Mouse (Mus musculus) embryo, embryonic 10.5 days (tissue): Measurements from ENCODE around the gene Tsr2.

Source experiments
- DNase-seq: peaks from one replicate; pipeline ENCODE4 v3.0.0-alpha.2; 2015; ENCODE audit warnings: low spot score

Tsr2 gene

GRCm38 (mm10) chrX:151096171-151097058 is at the start of gene Tsr2:
Tsr2 (minus strand) TSS chrX:151096543.
- DNase-seq, result peak; percentile 84

GRCm38 (mm10) chrX:151132785-151133184 is 36.4 kb upstream of the Tsr2 start:
- DNase-seq, result peak; percentile 58

GRCm38 (mm10) chrX:151130493-151130892 is 34.1 kb upstream of the Tsr2 start:
- peak; percentile 13 for DNase-seq

- no peak for DNase-seq
These were observed 27.6 kb upstream of the Tsr2 start for GRCm38 (mm10) chrX:151123933-151124332.

- DNase-seq, result peak; percentile 24
These were observed 21.1 kb upstream of the Tsr2 start for GRCm38 (mm10) chrX:151117432-151117831.

DNA sequence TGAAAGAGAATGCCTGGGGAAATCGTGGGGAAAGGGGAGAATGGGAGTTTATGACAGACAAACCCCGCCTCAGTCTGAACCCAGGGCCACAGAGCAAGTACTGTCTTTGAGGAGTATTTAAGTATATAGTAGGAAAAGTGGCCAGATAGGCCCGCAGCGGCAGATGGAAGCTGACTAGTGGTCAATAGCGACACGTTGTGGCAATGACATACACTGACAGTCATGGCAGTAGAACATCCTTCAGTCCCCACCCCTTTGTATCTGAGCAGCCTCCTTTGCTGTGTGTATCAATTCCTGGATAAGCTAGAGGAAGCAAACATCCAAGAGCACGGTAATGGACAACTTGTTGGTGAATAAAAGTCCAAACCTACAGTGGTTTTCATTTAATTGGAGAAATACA is 20.5 kb upstream of the Tsr2 start:
- peak; percentile 55 for DNase-seq

- no peak for DNase-seq
These were observed 11.1 kb upstream of the Tsr2 start for GRCm38 (mm10) chrX:151107301-151108067.

DNA sequence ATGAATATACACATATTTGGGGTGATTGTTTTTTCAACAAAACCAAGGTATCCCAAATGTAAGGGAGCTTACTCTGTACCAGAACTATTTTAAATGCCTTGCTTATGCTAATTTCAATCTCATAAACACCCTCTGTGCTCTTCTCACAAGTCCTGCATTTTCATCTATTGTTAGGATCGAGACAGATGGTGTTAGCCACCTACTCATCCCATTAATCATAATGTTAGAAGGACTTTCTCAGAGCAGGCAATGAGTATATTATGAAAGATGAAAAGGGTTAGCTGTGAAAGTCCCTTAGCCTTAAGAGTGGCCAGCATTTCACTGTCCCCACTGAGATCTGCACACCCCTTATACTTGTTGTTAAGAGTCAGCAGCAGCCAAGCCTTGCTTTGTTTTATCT is 8.9 kb downstream of the Tsr2 start:
- DNase-seq, result no peak

GRCm38 (mm10) chrX:151085599-151085998 is 10.7 kb downstream of the Tsr2 start:
- no peak for DNase-seq

DNA sequence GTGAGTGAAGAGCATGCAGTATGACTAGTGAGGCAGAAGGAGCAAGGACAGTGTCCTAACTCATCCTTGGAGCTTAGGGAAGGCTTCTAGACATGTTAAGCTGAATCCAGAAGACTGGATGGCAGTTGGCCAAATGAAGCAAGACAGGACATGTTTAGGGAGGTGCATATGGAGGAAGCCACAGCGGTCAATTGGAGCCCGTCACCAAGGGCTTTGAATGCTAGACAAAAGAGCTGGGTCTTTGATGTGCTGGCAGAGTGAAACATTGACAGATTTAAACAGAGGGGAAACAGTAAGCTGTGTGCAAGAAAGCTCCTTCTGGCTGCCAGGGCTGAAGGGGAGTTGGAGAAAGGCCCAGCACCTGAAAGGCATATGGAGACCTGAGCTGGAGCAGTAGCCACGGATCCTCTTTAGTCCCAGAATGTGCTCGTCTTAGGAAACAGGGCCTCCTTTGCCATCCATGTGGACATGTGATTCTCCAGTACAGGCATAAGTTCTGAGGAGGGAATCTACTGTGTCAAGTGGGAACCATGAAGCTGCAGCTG is 19.3 kb downstream of the Tsr2 start:
- no peak for DNase-seq

GRCm38 (mm10) chrX:151076007-151076406 is 20.3 kb downstream of the Tsr2 start:
- DNase-seq, result no peak

- DNase-seq, result no peak
These were observed 28.5 kb downstream of the Tsr2 start for GRCm38 (mm10) chrX:151067876-151068275.

DNA sequence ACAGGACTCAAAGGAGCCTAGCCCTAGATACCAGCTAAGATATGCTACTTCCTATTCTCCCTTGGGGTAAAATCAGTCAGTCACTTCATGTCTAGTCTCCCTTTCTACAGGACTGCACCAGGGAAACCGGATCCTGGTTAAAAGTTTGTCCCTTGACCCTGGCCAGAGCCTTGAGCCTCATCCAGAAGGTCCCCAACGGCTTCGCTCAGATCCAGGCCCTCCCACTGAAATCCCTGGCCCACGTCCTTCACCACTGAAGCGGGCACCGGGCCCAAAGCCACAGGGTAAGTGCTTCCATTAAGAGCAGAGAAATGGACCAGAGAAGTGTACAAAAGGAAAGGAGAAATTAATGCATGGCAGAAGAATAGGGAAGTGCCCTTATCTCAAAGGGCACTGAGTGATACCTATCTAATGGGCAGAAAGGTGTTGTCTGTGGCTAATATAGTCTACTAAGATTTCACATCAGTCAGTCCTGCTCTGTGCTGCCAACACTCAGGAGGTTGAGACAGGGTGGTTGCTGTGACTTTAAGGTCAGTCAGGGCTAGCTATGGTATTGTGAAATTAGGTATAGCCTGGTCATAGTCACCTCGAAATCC is 30.2 kb downstream of the Tsr2 start:
- DNase-seq, result no peak

GRCm38 (mm10) chrX:151061615-151062299 is 34.6 kb downstream of the Tsr2 start:
- DNase-seq, result no peak

GRCm38 (mm10) chrX:151059346-151059745 is 37.0 kb downstream of the Tsr2 start:
- no peak for DNase-seq

DNA sequence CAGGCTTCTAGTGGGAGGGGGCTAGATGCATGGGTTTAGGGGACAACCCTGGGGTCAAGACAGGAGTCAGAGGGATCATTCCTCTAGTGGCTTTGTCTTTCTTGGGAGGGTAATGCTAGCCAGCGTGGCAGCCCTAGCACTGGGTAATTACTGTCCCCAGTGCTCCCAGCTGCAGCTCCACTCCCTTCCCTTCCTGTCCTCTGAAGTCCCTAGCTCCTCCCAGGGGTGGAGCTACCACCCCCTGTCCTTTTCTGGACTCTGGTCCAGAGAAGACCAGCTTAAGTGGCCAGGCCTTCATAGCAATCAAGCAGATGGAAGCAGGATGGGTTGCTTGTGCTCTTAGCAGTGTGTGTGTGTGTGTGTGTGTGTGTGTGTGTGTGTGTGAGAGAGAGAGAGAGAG is 40.8 kb downstream of the Tsr2 start:
- peak; percentile 37 for DNase-seq

DNA sequence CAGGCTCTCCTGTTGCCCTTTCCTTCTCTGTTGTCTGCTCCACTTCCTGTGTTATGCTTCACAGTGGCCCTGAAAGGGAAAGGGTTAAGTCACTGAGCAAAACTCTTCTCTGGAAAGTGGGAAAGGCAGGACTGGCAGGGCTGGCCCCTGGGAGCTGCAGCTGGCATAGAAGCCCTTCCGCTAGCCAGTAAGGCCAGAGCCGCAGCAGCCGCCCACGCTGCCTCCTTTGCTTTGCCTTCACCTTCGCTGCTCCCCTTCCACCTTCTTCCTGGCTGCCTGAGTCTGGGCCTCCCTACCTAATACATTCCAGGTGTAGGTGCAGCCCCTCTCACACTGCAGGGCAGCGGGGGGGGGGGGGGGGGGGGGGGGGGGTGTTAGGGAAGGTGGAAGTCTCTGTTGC is 41.9 kb downstream of the Tsr2 start:
- DNase-seq, result peak; percentile 18

GRCm38 (mm10) chrX:151050337-151050736 is 46.0 kb downstream of the Tsr2 start:
- DNase-seq, result no peak

- DNase-seq, result peak; percentile 9
These were observed 46.6 kb downstream of the Tsr2 start for GRCm38 (mm10) chrX:151049661-151050215.

- peak; percentile 18 for DNase-seq
These were observed 48.8 kb downstream of the Tsr2 start for GRCm38 (mm10) chrX:151047431-151048058.
